Mouse (Mus musculus) cerebellum, postnatal 36 days (tissue): ENCODE results near the gene Mapk3.

Experiments
- DNase-seq, 2 experiments: peaks; one replicate each; pipeline ENCODE4 v3.0.0; 2021 to 2022; ENCODE audit warnings: mixed read lengths in 2 of 2

Gene Mapk3

GRCm38 (mm10) chr7:126803751-126804150, 44.4 kb downstream of the Mapk3 start:
- no peak for DNase-seq

GRCm38 (mm10) chr7:126806956-126807355, 47.6 kb downstream of the Mapk3 start:
- DNase-seq: no peak

GRCm38 (mm10) chr7:126807405-126807804, 48.0 kb downstream of the Mapk3 start:
- no peak for DNase-seq

GRCm38 (mm10) chr7:126808703-126809455, 49.5 kb downstream of the Mapk3 start:
- peak; percentile 94 to 96 for DNase-seq

GRCm38 (mm10) chr7:126809723-126810369, 50.4 kb downstream of the Mapk3 start:
- no peak for DNase-seq
